Mouse (Mus musculus) CD8-positive naive resting alpha-beta T cell, adult 57 days (primary cell): ENCODE measurements around the gene Metap1d. TPM values are rescaled to one million over a fixed set of nuclear protein-coding genes. Genes with fewer than 3 reads are reported as not detected.

Experiments used
- total RNA-seq: library from RNA; stranded (reverse); gene quantifications from one replicate; pipeline ENCODE4 v1.2.4, GENCODE M21; 2023

Gene Metap1d
- 33.6 TPM for total RNA-seq

DNA sequence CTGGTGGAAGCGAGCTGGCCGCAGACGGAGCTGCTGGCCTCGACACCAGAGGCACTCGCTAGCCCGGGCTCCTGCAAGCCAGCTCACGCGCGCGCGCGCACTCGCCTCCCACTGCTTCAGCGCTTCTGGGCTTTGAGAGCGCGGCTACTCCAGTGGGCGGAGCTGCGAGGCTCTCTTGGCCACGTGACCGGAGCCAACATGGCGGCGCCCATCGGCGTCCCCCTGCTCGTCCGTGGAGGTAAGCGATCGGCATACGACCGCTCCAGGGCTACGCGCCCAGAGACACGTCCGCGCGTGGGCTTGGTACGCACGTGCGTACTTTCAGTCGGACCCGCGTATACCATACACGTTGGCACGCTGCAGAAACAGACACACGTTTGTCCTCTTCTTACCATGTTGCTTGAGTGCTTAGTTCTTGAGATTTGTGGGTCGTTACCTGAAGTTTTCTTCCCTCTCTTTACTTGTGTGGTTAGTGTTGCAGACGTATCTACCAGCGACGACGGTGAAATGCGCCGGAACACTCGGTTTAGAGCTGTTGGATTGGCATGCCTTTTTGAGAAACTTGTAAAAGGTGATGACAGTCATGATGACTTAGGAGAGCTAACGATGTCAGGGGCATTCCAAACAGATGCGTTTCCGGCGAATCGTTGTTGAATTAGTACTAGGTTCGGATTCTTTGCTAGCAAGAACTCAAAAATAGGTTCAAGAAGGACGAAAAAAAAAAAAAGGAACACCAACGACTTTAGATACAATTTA is at the start of gene Metap1d:
TSS of gene Metap1d (plus strand) at position 116 of the 756 bp plus-strand sequence.

DNA sequence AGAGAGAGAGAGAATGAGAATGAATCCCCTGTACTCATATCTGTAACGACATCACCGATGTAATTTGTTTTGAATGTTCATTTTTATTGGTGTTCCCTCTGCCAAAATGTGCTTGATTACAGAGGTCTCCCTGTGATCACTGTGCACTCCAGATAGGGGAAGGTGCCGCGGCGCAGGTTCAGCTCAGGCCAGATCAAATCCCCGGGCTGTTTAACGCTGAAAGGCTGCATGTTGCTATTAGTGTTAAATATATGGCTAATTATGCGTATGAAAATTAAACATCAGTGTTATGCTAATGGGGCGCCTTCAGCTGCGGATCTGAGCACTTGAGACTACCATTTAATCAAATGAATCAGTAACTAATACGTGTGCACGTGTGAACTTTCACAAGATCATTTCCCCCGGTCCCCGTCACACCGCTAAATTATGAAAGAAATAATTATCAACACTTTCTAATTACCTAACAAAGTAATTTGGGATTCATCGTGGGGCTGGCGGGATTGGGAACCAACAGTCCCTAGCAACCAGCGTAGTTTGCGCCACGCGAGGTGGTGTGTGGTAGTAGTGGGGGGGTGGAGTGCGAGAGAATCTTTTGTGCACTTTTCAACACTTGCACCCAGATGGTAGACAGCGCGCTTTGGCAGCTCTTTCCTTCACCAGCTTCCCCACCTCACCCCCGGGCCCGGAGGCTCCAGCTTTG is 75.1 kb downstream of the Metap1d start, which contains the start of gene Dlx1:
TSS of gene Dlx1 (plus strand) at position 100 of the 700 bp plus-strand sequence.

DNA sequence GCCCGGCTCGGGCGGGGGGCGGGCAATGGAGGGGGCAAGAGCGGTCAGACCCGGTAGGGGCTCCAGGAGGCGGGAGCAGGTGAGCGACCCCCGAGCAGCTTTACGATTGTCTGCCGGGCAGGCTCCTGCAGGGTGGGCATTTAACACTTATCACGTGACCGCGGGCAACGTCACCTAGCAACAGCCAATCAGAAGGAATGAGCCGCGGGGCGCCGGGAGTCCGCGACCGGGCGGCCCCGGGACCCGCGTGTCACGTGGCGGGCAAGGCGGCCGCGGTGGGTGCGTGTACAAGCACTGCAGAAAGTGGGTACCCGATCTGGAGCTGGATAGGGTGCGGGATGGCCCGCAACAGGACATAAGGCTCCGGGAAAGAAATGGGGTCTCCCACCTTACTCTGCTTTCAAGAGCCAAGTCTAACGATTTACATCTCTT is 93.6 kb downstream of the Metap1d start, which contains the start of gene Dlx2:
TSS of gene Dlx2 (minus strand) at position 115 of the 432 bp plus-strand sequence.

Other genes with a start within 250 kb of the Metap1d start
- gene Dync1i2, start 241.6 kb upstream of the Metap1d start, total RNA-seq = 59.1 TPM
- 52.8 TPM for gene Slc25a12, start 85.5 kb upstream of the Metap1d start, total RNA-seq
- 27.2 TPM for gene Hat1, start 64.3 kb upstream of the Metap1d start, total RNA-seq
- gene Dlx1, start 74.8 kb downstream of the Metap1d start, total RNA-seq = not detected
- not detected for gene Dlx2, start 93.5 kb downstream of the Metap1d start, total RNA-seq